7 mouse cellular contexts compared by ENCODE assay signal in genomic region chr2:163397905-163398304, GRCm38 (mm10). TPM values are rescaled to one million over a fixed set of nuclear protein-coding genes. Genes with fewer than 3 reads are reported as not detected.
DNase-seq lines count a peak whose midpoint lies in the region; ATAC-seq lines count a peak whose summit lies in the region.

Jph2 (minus strand) TSS chr2:163397993.

- peak; percentile 53 for DNase-seq in adrenal gland, postnatal 10 days
- DNase-seq in embryo, embryonic 9.5 days (ENCODE audit: extremely low spot score), result peak; percentile 78
- DNase-seq in liver, embryonic 11.5 days (ENCODE audit: low spot score), result no peak
- no peak for DNase-seq in left cerebral cortex, postnatal 25 days (ENCODE audit: low spot score in 2 of 2)

- peak within 1 kb of the TSS; percentile 63 for H3K4me3 ChIP-seq in heart, embryonic 15.5 days
- H3K4me3 ChIP-seq in liver, embryonic 11.5 days (ENCODE audit: low read depth, low read length), result no peak within 1 kb of the TSS
- H3K4me3 ChIP-seq in stomach, embryonic 14.5 days (ENCODE audit: low read depth, low read length), result peak within 1 kb of the TSS; percentile 24

- no peaks in the 10 kb centered on the region for H3K36me3 ChIP-seq in heart, embryonic 15.5 days
- no peaks in the 10 kb centered on the region for H3K36me3 ChIP-seq in liver, embryonic 11.5 days (ENCODE audit: control insufficient read depth, insufficient read depth, low read length)
- H3K36me3 ChIP-seq in stomach, embryonic 14.5 days (ENCODE audit: control insufficient read depth, insufficient read depth, low read length), result no peaks in the 10 kb centered on the region

- no peaks in the 10 kb centered on the region for H3K27me3 ChIP-seq in heart, embryonic 15.5 days
- 0 out of 2 replicates have a peak, but pooled peaks cover 4% of the 10 kb centered on the region for H3K27me3 ChIP-seq in liver, embryonic 11.5 days (replicated peaks; ENCODE audit: control insufficient read depth, insufficient read depth, low read length)
- H3K27me3 ChIP-seq in stomach, embryonic 14.5 days (ENCODE audit: control insufficient read depth, insufficient read depth, low read length), result no peaks in the 10 kb centered on the region

- peak within 1 kb of the TSS; percentile 97 for H3K27ac ChIP-seq in heart, embryonic 15.5 days
- H3K27ac ChIP-seq in liver, embryonic 11.5 days (ENCODE audit: low read depth, low read length), result no peak within 1 kb of the TSS
- H3K27ac ChIP-seq in stomach, embryonic 14.5 days (ENCODE audit: low read length), result peak within 1 kb of the TSS; percentile 68

- H3K9ac ChIP-seq in heart, embryonic 15.5 days, result peak within 1 kb of the TSS; percentile 73
- H3K9ac ChIP-seq in liver, embryonic 11.5 days (ENCODE audit: low read depth, low read length), result no peak within 1 kb of the TSS
- H3K9ac ChIP-seq in stomach, embryonic 14.5 days (replicated peaks; ENCODE audit: low read depth, low read length), result peak within 1 kb of the TSS; percentile 45

- peak within 1 kb of the TSS; percentile 61 for H3K4me2 ChIP-seq in heart, embryonic 15.5 days
- H3K4me2 ChIP-seq in liver, embryonic 11.5 days, result peak within 1 kb of the TSS; percentile 44
- H3K4me2 ChIP-seq in stomach, embryonic 14.5 days (replicated peaks; ENCODE audit: low read depth, low read length), result peak within 1 kb of the TSS; percentile 34

- peaks cover 23% of the 10 kb centered on the region for H3K4me1 ChIP-seq in heart, embryonic 15.5 days (replicated peaks)
- H3K4me1 ChIP-seq in liver, embryonic 11.5 days (replicated peaks; ENCODE audit: control insufficient read depth, insufficient read depth, low read length), result no peaks in the 10 kb centered on the region; the same call in 1 of the 2 replicates
- H3K4me1 ChIP-seq in stomach, embryonic 14.5 days (ENCODE audit: control insufficient read depth, insufficient read depth, low read length), result peaks cover 7% of the 10 kb centered on the region; the same call in 1 of the 2 replicates

- peak; percentile 88 for ATAC-seq in heart, embryonic 15.5 days (replicated peaks; ENCODE audit: insufficient number of reproducible peaks, insufficient read depth, low FRiP score, low read depth)
- ATAC-seq in liver, embryonic 11.5 days (replicated peaks; ENCODE audit: low FRiP score), result no peak
- peak; percentile 79 for ATAC-seq in stomach, embryonic 14.5 days (ENCODE audit: insufficient number of reproducible peaks, insufficient read depth, low FRiP score, low read depth)
- no peak for ATAC-seq in granulocyte monocyte progenitor cell, adult 5-6 weeks (replicated peaks; ENCODE audit: poor library complexity, severe bottlenecking)

- H3K9me3 ChIP-seq in heart, embryonic 15.5 days (replicated peaks), result no peaks in the 10 kb centered on the region
- H3K9me3 ChIP-seq in liver, embryonic 11.5 days (ENCODE audit: control insufficient read depth, low read length), result no peaks in the 10 kb centered on the region
- H3K9me3 ChIP-seq in stomach, embryonic 14.5 days (ENCODE audit: control insufficient read depth, low read depth, low read length), result no peaks in the 10 kb centered on the region

- intact Hi-C loops in left cerebral cortex, postnatal 25 days (cut with DNase I), result no loop called here

- 5% methylated on average over 10 of the region's 10 CpGs for WGBS in heart, embryonic 15.5 days
- 22% methylated on average over 10 of the region's 10 CpGs for WGBS in liver, embryonic 11.5 days
- 9% methylated on average over 10 of the region's 10 CpGs for WGBS in stomach, embryonic 14.5 days

RNA-seq across cellular contexts. Expression of gene Jph2, which starts in this region (rescaled TPM):
- total RNA-seq in adrenal gland, postnatal 10 days (2021), result 10 to 100 TPM; 11.5 to 23.5 TPM
- polyA plus RNA-seq in heart, embryonic 15.5 days (2015; fragmentation: Nextera tagmentation; extraction: Ambion mirVana), result 41.0 and 47.7 TPM in 2 replicates
- polyA plus RNA-seq in liver, embryonic 11.5 days (2014; fragmentation: Nextera tagmentation; extraction: Ambion mirVana), result 0.19 and 0.26 TPM in 2 replicates
- polyA plus RNA-seq in stomach, embryonic 14.5 days (2014; fragmentation: Nextera tagmentation; extraction: Ambion mirVana), result 6.5 and 6.7 TPM in 2 replicates
- not detected in 2 replicates for total RNA-seq in granulocyte monocyte progenitor cell, adult 5-6 weeks (2014; fragmentation: Nextera tagmentation)
- total RNA-seq in granulocyte monocyte progenitor cell, adult 5-6 weeks (2017), result not detected in 2 replicates
- total RNA-seq in left cerebral cortex, postnatal 25 days (2021), result under 1 TPM; 0.46 to 0.48 TPM

Comparison
In these comparisons a context has a peak if more than half of its experiments do, and no peak if none do; other contexts are left out.
1. RNA of gene Jph2 (total RNA-seq): 11.5 to 23.5 TPM in adrenal gland, postnatal 10 days; 0.46 to 0.48 TPM in left cerebral cortex, postnatal 25 days and not detected in granulocyte monocyte progenitor cell, adult 5-6 weeks; every median in the first group is over 4 times any median in the second.
2. DNase-seq: peak in adrenal gland, postnatal 10 days (single experiment) and embryo, embryonic 9.5 days (single experiment); none in liver, embryonic 11.5 days (single experiment) and left cerebral cortex, postnatal 25 days (0 of 2).
3. ATAC-seq: peak in heart, embryonic 15.5 days (single experiment) and stomach, embryonic 14.5 days (single experiment); none in liver, embryonic 11.5 days (single experiment) and granulocyte monocyte progenitor cell, adult 5-6 weeks (single experiment).
4. Peak in every context shown above with its lines, with median percentiles within 50 percentile points of each other: H3K4me2 ChIP-seq.